Mouse (Mus musculus) kidney, adult 18-20 months (tissue): ENCODE data around the gene Gm36028.

Experiments
- DNase-seq: peaks from one replicate; pipeline ENCODE4 v3.0.0; 2021

The Gm36028 gene

GRCm38 (mm10) chr16:37807269-37807668 is 53.7 kb downstream of the Gm36028 start:
- no peak for DNase-seq

- DNase-seq: no peak
These were observed 55.0 kb downstream of the Gm36028 start for GRCm38 (mm10) chr16:37805746-37806495.

GRCm38 (mm10) chr16:37803387-37803950 is 57.5 kb downstream of the Gm36028 start:
- no peak for DNase-seq

- DNase-seq: no peak
These were observed 58.2 kb downstream of the Gm36028 start for GRCm38 (mm10) chr16:37802686-37803295.

GRCm38 (mm10) chr16:37801097-37801496 is 59.8 kb downstream of the Gm36028 start:
- no peak for DNase-seq
